Mouse (Mus musculus) intestine, postnatal 0 days (tissue): Measurements from ENCODE around the gene Lyz2. TPM values are rescaled to one million over a fixed set of nuclear protein-coding genes. Genes with fewer than 3 reads are reported as not detected.
"Not testable (repeated sequence)": the region's sequence is repeated elsewhere in the genome, so short reads cannot be mapped to it uniquely, and the experiment has no call there.

ENCODE experiments used
- ATAC-seq: fragments of 200-750 bp; cut with Nextera tagmentation; 2 replicates; pipeline ENCODE4 v1.8.0; 2017; ENCODE audit warnings: mild to moderate bottlenecking, moderate TSS enrichment, moderate library complexity
- H3K27ac ChIP-seq: fragments of 300-500 bp; sonication (generic); 2 replicates; pipeline ENCODE4 v1.5.1; 2014; ENCODE audit warnings: mild to moderate bottlenecking, low read depth, low read length, moderate library complexity
- H3K27me3 ChIP-seq: fragments of 300-500 bp; sonication (generic); replicated peaks from 2 replicates; pipeline ENCODE4 v1.6.1; 2014; ENCODE audit warnings: low read length, mixed read lengths; ENCODE audit not compliant: control insufficient read depth, insufficient read depth
- H3K36me3 ChIP-seq: fragments of 300-500 bp; sonication (generic); 2 replicates; pipeline ENCODE4 v1.6.1; 2014; ENCODE audit warnings: mild to moderate bottlenecking, moderate library complexity; ENCODE audit not compliant: control insufficient read depth, insufficient read depth
- H3K4me1 ChIP-seq: fragments of 300-500 bp; sonication (generic); replicated peaks from 2 replicates; pipeline ENCODE4 v1.6.1; 2014; ENCODE audit warnings: antibody characterized with exemption, low read length, mixed read lengths; ENCODE audit not compliant: control insufficient read depth, insufficient read depth
- H3K4me2 ChIP-seq: fragments of 300-500 bp; sonication (generic); replicated peaks from 2 replicates; pipeline ENCODE4 v1.6.1; 2014; ENCODE audit warnings: low read depth, mild to moderate bottlenecking, moderate library complexity
- H3K4me3 ChIP-seq: fragments of 300-500 bp; sonication (generic); 2 replicates; pipeline ENCODE4 v1.5.1; 2014; ENCODE audit warnings: low read depth, low read length
- H3K9ac ChIP-seq: fragments of 300-500 bp; sonication (generic); 2 replicates; pipeline ENCODE4 v1.6.1; 2014; ENCODE audit warnings: mild to moderate bottlenecking, low read depth, low read length
- H3K9me3 ChIP-seq: fragments of 300-500 bp; sonication (generic); 2 replicates; pipeline ENCODE4 v1.6.1; 2016; ENCODE audit warnings: mixed run types; ENCODE audit not compliant: control insufficient read depth
- CTCF ChIP-seq: sonication (generic); IDR thresholded peaks from 2 replicates; pipeline ENCODE4 v1.5.1; 2016; ENCODE audit warnings: low read depth, mild to moderate bottlenecking, control low read depth, antibody characterized with exemption, moderate library complexity
- WGBS: fragments of 180-500 bp; shearing (Covaris S2); extraction: QIAGEN DNeasy Blood & Tissue Kit; methylation state at CpG from one replicate; pipeline ENCODE4 v1.1.7; 2014; 5-methylcytosine and 5-hydroxymethylcytosine counted together
- polyA plus RNA-seq: library from polyadenylated mRNA; unstranded; fragments of >200 nt; fragmentation: Nextera tagmentation; extraction: Ambion mirVana; gene quantifications from 2 replicates; pipeline ENCODE4 v1.2.1, GENCODE M21; 2015

The Lyz2 gene
- polyA plus RNA-seq, 1 experiment from 2014 or later, result 47.9 TPM

DNA sequence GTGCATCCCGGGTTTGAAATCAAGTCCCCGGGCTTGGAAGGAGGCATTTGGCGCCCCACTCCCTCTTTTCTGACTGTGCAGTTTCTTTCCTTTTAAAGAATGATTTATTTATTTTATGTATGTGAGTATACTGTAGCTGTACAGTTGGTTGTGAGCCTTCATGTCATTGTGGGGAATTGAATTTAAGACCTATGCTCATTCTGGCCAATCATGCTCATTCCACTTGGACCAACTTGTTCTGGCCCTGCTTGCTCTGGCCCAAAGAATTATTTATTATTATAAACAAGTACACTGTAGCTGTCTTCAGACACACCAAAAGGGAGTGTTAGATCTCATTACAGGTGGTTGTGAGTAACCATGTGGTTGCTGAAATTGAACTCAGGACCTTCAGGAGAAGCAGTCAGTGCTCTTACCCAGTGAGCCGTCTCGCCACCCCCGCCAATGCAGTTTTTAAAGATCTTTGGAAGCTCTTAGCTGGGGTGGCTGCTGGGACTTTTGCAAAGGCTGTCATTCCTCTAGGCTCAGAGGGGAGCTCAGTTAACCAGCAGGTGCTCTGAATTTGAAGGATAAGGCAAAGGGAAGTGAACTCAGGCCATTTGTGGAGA is 4.3 kb upstream of the Lyz2 start:
- H3K27ac ChIP-seq, result no peak overlapping the region
- TF ChIP-seq CTCF, result no peak
- no peak overlapping the region for H3K4me3 ChIP-seq
- no peaks in the 10 kb centered on the region for H3K9me3 ChIP-seq
- H3K9ac ChIP-seq, result no peak overlapping the region
- no peak for ATAC-seq
- H3K36me3 ChIP-seq, result no peaks in the 10 kb centered on the region
- no peak overlapping the region for H3K4me2 ChIP-seq
- no peaks in the 10 kb centered on the region for H3K27me3 ChIP-seq
- WGBS, result 92% methylated on average over 6 of the region's 6 CpGs
- H3K4me1 ChIP-seq, result no peaks in the 10 kb centered on the region

DNA sequence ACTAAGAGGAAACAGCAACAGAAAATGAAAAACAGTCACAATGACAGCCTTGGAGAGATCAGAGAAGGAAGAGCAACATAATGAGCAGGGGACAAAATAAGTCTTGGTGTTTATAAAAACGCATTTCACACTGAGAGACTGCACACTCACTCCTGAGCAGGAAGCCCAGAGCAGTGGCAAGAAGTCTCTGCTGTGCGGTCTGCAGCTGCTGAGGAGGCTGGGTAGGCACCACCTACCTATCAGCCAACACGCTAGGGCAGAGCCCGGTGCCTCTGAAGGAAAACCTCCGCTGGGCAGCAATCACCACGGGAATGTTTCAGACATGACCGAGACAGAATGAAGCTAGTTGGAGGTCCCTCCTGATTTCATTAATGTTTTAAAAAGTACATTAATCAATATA is 3.5 kb upstream of the Lyz2 start:
- H3K9ac ChIP-seq, H3K4me2 ChIP-seq, H3K4me3 ChIP-seq, H3K9me3 ChIP-seq, H3K36me3 ChIP-seq, H3K27me3 ChIP-seq, H3K4me1 ChIP-seq, ATAC-seq, H3K27ac ChIP-seq: not testable (repeated sequence)
- WGBS, result 87% methylated on average over 3 of the region's 7 CpGs

DNA sequence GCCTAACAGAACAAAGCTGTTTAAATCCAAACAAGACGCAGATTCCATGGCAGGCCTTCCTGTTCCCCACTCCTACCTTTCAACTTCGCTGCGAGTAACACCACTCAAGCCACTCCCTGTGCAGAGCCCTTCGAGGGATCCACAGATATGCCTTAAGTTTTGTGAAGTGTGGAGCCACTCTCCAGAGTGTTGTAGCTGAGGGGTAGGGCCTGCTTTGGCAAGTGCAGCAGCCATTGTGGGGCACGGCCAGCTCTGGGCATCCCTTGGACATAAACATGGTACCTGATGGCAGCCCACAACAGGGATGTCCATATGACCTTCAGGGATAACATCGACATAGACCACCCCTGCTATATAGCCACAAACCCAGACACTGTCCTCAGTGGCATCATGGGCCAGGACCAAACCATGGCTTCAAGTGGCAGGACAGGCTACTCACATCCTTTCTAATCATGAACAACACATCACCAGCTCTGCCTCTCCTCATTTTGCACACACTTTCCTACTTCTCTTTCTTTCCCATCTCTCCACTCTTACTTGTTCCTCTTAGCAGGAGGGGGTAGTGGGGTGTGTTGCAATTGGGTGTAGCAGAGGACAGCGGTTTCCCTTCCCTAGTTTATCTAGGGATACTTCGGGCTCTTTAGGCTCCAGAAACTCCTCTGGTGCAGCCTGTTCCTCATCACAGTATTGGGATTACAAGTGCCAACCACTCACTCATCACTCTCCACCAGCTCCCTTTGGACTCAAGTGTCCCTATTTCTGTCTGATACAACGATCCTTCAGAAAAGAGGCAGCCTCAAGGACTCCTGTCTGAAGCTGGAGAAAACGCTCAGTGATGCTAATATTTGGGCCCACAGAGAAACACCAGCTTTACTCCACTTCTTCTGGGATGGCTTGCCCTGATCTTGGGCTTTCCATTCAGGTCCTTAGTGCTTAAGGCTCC is 2.7 kb upstream of the Lyz2 start:
- Histone ChIP-seq H3K36me3 (no peaks in the 10 kb centered on the region), H3K9me3 (no peaks in the 10 kb centered on the region), H3K27ac (no peak overlapping the region), H3K9ac (no peak overlapping the region), H3K4me3 (no peak overlapping the region), H3K4me1 (no peaks in the 10 kb centered on the region), H3K27me3 (no peaks in the 10 kb centered on the region), H3K4me2 (no peak overlapping the region)
- ATAC-seq, result no peak
- WGBS, result 85% methylated on average over 10 of the region's 10 CpGs
- no peak for TF ChIP-seq CTCF

DNA sequence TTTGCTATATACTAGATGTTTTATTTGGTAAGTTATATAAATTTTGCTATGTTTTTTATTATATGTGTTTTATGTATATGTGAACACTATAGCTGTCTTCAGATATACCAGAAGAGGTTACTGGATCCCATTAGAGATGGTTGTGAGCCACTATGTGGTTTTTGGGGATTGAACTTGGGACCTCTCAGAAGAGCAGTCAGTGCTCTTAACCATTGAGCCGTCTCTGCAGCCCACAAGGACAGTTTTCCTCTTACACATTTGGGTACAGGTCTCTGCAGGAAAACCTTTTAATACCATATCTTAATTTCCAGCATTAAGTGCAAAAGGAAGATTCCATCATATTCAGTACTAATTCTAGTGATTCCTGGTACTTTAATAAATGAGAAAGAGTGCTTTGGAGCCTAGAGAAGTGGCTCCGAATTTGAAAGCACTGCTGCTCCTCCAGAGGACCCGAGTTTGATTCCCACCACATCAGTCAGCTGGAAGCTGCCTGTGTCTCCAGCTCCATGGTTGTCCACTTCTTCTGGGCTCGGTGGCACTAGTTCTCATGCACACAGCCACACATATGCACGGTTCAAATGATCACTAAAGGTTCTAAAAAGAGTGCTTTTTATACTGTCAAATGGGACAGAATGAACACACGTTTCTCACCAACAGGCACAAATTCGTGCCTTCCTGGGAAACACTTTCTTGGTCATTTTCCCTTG is 1.9 kb upstream of the Lyz2 start:
- no peak for TF ChIP-seq CTCF
- no peak overlapping the region for H3K27ac ChIP-seq
- ATAC-seq, result no peak
- H3K9ac ChIP-seq, result no peak overlapping the region
- WGBS, result 80% methylated on average over 7 of the region's 7 CpGs
- no peaks in the 10 kb centered on the region for H3K4me1 ChIP-seq
- H3K36me3 ChIP-seq, result no peaks in the 10 kb centered on the region
- no peak overlapping the region for H3K4me2 ChIP-seq
- no peaks in the 10 kb centered on the region for H3K27me3 ChIP-seq
- H3K4me3 ChIP-seq, result no peak overlapping the region
- H3K9me3 ChIP-seq, result no peaks in the 10 kb centered on the region

DNA sequence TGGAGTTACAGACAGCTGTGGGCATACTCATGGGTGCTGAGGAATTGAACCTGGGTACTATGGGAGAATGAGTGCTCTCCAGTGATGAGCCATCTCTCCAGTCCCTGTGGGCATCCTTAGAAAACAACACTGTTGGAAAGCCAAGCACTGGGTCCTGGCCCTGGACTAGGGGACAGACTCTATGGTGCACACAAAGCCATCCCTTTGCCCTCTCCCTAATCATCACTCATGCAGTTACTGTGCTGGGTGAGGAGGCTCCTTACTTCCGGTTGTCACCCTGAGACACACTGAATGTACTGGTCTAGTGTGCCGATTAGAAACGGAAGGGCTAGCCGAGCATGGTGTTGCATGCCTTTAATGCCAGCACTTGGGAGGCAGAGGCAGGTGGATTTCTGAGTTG is 1.1 kb upstream of the Lyz2 start:
- not testable (repeated sequence) for ATAC-seq, H3K4me2 ChIP-seq, H3K4me3 ChIP-seq, H3K9ac ChIP-seq, H3K27ac ChIP-seq, H3K36me3 ChIP-seq, H3K4me1 ChIP-seq, H3K9me3 ChIP-seq, H3K27me3 ChIP-seq
- WGBS, result 89% methylated on average over 4 of the region's 4 CpGs

DNA sequence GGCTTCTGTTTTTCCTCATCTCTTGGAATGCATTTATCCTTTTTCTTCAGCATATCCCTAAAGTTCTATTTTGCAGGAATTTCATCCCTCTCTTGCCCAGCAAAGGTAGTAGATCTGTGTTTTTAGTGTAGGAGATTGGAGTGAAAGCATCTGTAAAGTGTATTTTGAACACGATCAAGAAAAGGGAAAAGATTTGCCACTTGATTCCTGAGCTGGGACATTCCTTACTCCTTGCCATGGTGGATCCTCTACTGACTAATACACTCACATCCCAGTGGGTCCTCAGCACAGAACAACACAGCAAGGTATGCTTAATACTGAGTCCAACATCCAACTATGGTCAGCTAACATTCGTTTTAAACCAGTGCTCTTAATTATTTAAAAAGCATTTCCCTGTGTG is 430 bp upstream of the Lyz2 start:
- Histone ChIP-seq H3K4me2 (no peak overlapping the region), H3K4me1 (no peaks in the 10 kb centered on the region), H3K36me3 (no peaks in the 10 kb centered on the region), H3K4me3 (no peak overlapping the region), H3K27me3 (no peaks in the 10 kb centered on the region), H3K27ac (no peak overlapping the region), H3K9ac (no peak overlapping the region), H3K9me3 (no peaks in the 10 kb centered on the region)
- ATAC-seq, result no peak
- TF ChIP-seq CTCF, result no peak
- WGBS, result 71% methylated on average over 2 of the region's 2 CpGs
